Mouse (Mus musculus): ENCODE measurements around the gene Klhdc2.

DNA sequence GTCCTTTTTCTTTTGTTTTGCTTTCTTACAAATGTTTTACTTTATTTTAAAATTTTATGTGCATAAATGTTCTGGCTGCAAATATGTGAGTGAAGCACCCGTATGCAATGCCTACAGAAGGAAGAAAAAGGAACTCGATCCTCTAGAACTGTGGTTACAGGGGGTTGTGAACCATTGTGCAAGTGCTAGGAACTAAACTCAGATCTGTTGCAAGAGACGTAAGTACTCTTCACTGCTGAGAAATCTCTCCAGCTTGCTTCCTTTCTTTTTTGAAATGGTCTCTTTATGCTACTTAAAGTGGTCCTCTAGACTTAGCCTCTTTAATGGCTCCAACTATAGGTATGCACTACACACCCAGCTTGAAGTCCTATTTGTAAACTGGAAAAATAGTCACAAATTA lies 34.7 kb downstream of the Klhdc2 start:
- TF ChIP-seq CTCF (IDR thresholded peaks at IDR 0.05; ENCODE audit: insufficient read depth, low read length) (no peak), POLR2A (IDR thresholded peaks at IDR 0.05; ENCODE audit: borderline replicate concordance, extremely low read depth, low read depth, low read length) (no peak)
